Mouse (Mus musculus) induced T-regulatory cell, adult 2 months (primary cell): ENCODE measurements around the gene Prom2.

Experiments used
- DNase-seq: peaks from one replicate; pipeline ENCODE4 v3.0.0-alpha.2; 2012; ENCODE audit warnings: low read depth

Gene Prom2

DNA sequence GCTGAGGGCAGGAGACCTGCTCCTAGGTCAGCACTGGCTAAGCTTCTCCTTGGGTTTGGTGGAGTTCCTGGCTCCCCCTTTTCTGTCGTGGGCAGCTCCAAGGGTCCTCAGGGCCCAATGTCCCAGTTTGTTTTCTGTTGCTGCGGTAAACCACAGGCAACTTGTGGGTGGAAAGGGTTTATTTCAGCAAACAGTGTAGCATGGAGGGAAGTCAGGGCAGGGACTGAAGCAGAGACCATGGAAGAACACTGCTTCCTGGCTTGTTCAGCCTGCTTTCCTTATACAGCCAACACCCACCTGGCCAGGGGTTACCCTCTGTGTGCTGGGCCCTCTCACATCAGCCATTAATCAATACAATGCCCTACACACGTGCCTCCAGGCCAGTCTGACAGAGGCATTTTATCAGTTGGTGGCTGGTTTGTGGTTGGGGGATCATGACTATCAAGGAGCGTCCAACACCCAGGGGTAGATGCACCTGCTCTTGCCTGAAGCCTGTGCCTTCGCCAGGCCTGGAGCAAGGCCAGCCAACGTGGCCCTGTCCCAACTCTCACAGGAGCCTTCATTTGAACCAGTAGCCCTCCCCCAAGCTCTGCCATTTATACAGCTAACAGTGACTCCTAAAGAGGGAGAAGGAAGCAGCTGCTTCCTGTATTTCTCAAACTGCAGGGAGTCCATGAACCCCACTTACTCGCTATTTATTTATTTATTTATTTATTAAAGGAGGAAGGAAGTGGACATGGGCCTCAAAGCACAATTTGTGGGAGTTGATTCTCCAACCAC is 17.1 kb downstream of the Prom2 start:
- no peak for DNase-seq

GRCm38 (mm10) chr2:127522006-127522441 is 19.2 kb downstream of the Prom2 start, which contains the start of gene Kcnip3:
TSS of gene Kcnip3 (minus strand) at chr2:127522094.
- no peak for DNase-seq

GRCm38 (mm10) chr2:127521172-127522005 is 19.9 kb downstream of the Prom2 start:
- no peak for DNase-seq

GRCm38 (mm10) chr2:127520123-127520522 is 21.1 kb downstream of the Prom2 start:
- no peak for DNase-seq

GRCm38 (mm10) chr2:127519308-127519707 is 22.0 kb downstream of the Prom2 start:
- DNase-seq, result no peak

DNA sequence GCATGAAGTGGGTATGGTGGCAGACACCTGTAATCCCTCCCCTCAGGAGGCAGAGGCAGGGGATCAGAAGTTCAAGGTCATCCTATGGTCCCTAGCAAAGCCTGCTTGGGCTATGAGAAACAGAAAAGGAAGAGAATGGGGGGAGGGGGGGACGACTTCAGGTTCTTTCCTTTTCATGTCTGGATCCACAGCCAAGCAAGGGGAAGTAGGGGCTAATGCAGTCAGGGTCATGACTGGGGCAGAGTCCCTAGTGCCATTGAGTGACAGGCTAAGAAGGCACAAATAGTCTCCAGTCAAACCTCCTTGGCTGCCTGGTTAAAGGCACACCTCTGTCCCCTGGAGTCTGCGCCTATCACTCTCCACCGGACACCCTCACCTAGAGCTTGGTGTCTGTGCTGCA is 22.4 kb downstream of the Prom2 start:
- DNase-seq, result no peak

DNA sequence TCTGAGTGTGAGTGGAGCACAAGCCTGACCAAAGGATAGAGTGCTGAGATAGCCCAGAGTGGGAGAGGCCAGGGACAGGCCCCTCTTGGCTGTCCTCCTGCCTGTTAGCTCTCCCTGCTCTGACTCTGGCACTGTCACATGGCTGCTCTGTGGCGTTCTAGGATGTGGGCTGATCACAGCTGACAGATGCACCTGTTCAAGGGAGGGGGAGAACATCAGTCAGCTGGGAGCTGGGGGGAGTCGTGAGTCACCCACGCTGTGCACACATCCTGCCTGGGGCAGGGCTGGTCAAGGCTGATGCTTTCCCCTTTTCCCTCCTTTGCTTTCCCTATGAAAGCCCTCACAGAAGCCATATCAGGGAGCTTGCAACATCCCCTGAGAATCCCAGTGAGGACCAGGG is 23.0 kb downstream of the Prom2 start:
- no peak for DNase-seq

- DNase-seq, result no peak
Observed at GRCm38 (mm10) chr2:127517081-127517480, 24.2 kb downstream of the Prom2 start.

DNA sequence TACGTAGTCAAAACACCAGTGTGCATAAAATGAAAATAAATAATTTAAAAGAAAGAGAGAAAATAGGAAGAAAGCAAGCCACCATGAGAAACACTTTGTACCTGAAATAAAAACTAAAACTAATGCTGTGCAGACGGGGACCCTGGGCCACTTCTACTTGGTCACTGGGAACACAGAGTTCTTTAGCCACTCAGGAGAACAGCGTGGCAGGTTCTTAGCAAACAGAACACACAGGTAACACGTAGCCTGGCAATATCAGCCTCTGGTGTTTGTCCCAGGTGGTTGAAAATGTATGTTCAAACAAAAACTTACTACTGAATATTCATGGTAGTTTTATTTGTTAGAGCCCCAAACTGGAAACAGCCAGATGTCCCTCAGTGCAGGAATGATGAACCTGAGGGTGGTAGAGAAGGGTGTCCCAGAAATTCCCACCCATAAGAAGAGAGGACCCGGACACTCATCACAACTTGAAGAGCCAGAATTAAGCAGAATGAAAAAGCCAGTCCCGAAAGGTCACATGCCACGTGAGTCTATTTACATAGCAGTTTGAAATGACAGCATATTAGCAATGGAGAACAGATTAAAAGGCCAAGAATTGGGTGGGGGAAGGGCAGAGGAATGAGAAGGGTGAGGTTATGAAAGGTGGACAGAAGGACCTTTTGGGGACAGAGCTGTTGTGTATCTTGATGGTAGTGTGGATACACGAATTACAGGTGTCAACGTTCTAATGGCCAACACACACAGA is 26.7 kb downstream of the Prom2 start:
- no peak for DNase-seq

DNA sequence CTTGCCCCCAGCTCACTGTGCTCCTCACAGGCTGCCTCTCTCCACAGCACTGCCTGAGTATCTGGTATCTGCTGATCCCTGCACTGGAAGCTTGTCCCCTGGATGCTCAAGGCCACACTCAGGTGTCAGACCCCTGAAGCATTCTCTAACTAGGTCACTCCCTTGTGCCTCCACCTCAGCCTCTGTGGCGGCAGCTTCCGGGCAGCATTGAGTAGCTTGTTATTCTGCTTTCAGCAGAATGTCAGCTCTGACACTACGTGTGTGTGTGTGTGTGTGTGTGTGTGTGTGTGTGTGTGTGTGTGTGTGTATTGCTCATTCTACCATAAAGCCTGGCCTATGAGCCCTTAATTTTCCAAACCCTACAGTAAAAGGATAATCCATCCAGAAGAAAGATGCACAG is 28.0 kb downstream of the Prom2 start:
- no peak for DNase-seq

- DNase-seq, result no peak
Observed at GRCm38 (mm10) chr2:127511426-127511825, 29.8 kb downstream of the Prom2 start.

- no peak for DNase-seq
Observed at GRCm38 (mm10) chr2:127507967-127508660, 33.2 kb downstream of the Prom2 start.

DNA sequence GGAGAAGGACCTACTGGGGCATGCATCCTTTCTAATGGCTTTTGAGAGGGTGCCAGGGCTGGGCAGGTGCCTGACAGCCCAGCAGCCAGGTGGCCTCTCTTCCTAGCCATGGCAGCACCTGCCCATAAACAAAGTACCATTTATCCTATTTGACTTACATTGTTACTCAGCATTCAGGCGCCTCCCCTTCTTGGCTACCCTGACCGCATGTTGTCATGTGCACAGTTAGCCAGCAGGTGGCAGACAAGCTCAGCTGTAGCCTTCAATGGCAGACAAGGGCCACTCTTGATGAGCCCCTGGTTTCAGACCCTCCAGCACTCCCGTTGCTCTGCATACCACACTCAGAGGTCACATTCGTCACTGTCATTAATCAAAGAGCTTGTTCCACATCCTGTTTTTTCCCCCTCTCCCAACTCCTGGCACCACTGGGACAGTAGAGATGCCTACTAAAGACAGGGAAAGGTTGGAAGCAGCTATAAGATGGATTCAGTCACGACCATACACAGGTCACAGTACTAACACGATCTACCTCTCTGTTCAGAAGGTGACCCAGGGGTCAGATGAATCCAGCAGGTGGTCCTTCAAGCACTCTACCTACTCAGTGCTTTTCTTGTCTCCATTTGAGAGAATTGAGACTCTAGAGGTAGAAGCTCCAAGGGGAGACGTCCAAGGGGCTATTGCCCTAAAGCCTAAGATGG is 34.0 kb downstream of the Prom2 start:
- DNase-seq, result peak; percentile 75

DNA sequence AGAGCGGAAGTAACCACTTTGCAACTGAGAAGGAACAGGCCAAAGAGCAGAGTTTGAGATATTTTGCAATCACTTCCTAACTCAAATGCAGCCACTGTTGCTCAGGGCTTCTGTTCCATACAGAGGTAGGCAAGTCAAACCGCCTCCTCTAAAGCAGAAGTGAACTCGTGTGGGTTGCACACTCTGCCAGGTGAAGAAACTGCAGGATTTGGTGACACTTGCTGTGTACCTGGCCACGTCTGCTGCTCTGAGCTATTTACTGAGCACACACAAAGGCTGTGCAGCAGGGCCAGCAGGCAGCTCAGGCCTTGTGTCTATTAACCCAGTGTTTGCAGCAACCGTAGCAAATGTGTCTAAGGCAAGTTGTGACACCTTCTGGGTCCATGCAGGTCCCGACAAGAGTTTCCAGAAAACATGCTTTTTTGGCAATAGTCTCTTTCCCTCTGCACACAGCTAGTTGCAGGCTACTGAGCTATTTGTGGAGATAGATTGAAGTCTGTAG is 35.1 kb downstream of the Prom2 start:
- DNase-seq, result no peak

DNA sequence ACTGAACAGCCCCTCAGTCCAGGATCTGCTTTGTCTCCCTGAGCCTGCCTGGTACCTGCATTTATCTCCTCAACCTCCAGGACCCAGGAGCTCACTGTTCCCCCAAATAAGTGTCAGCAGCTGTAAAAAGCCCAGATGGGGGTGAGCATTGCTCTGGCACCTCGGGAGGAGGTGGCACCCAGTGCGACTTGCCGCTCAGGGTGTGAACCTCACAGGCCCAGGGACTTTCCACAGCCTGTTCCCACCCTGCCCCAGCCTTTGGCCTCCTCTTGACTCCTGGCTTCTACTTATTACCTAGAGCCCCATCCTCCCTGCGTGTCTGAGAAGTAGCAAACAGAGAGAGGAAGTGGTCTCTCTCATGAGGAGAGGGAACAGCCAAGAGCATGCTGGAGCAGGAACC is 36.1 kb downstream of the Prom2 start:
- DNase-seq, result no peak

GRCm38 (mm10) chr2:127503751-127504549 is 37.3 kb downstream of the Prom2 start:
- no peak for DNase-seq

DNA sequence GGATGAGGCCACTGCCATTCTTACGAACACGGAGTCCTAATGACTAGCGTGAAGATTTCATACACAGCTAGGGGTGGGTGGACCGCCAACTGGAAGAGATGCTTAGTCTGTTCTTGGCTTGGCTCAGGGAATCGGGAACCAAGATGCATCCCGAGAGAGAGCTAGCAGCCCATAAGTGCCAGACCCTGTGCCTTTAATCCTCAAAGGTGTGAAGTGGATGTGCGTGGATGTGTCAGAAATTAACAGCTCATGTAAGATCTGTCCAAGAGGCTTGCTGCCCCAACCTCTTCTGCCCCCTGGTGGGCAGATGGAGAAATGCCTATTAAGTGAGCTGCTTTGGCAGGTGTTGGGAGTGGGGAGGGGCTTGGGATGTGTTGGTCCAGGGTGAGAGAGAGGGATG is 40.2 kb downstream of the Prom2 start:
- peak; percentile 65 for DNase-seq

- DNase-seq, result no peak
Observed at GRCm38 (mm10) chr2:127498750-127499149, 42.5 kb downstream of the Prom2 start.

DNA sequence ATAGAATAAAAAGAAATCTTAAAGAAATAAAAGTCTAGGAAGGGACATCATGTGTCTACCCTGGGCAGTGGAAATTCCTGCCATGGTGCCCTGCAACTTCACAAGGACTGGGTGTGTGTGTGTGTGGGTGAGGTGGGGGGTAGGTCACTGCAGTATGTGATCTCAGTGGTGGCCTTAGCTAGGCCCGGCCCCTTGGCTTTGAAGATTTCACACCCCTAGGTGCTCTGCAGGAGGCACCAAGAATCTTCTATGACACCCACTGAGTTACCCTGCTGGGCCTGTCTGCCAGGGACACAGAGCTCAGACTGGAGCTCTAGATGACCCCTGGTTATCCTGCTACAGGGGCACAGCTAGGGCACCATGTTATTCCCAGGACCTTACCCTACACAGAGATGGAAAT is 44.9 kb downstream of the Prom2 start:
- DNase-seq, result no peak

DNA sequence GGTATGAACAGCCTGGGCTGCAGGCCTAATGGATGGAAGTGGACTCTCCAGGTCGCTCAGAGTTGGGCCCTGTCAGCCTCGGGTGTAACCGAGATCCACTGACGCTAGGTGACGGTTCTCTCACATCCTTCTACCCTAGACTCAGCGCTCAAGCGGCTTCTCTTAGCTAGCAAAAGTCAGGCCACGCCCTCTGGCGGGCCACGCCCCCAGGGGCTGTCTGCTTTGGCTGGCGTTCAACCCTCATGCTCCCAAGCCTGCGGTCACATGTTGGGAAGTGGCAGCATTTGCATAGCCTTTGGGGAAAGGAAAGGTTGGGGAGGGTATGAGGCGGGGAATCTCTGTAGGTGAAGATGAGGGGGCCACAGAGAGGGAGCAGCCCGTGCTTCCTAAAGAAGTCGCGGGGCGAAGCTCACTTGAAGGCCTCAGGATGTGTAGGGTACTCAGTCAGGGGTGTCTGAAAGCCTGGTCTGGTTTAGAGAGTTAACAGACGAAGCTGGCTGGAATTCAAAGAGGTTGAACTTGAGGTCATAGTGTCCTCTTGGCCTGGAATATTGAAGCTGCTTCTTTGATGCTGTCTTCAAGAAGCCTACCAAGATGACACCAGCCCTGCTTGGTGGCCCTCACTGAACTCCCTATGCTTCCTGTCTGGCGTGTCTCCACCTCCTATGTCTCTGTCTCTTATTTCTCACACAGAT is 56.6 kb downstream of the Prom2 start:
- no peak for DNase-seq
